Mouse (Mus musculus): Measurements from ENCODE around the gene Slc8b1. TPM values are rescaled to one million over a fixed set of nuclear protein-coding genes. Genes with fewer than 3 reads are reported as not detected.
"Not testable (repeated sequence)": the region's sequence is repeated elsewhere in the genome, so short reads cannot be mapped to it uniquely, and the experiment has no call there.

Slc8b1 gene
- polyA plus RNA-seq, 1 experiment from 2014 or later, result 12.1 TPM

- H3K27ac ChIP-seq (ENCODE audit: low read length), result no peak overlapping the region
- no peak for DNase-seq (ENCODE audit: low spot score)
- no peak for ATAC-seq
- no peak overlapping the region for H3K4me2 ChIP-seq (replicated peaks; ENCODE audit: low read depth, low read length)
- H3K4me3 ChIP-seq (ENCODE audit: low read depth, low read length), result no peak overlapping the region
- TF ChIP-seq CTCF (IDR thresholded peaks at IDR 0.05) (no peak), EP300 (IDR thresholded peaks at IDR 0.05) (no peak)
- H3K9ac ChIP-seq (replicated peaks; ENCODE audit: low read depth), result no peak overlapping the region
- no peaks in the 10 kb centered on the region for H3K27me3 ChIP-seq (replicated peaks; ENCODE audit: insufficient read depth, low read length)
- 92% methylated on average over 6 of the region's 6 CpGs for WGBS
- no peaks in the 10 kb centered on the region for H3K9me3 ChIP-seq (ENCODE audit: low read length)
- H3K4me1 ChIP-seq (ENCODE audit: insufficient read depth, low read depth, low read length), result no peaks in the 10 kb centered on the region
- H3K36me3 ChIP-seq (ENCODE audit: insufficient read depth, low read length), result 0 out of 2 replicates have a peak, but pooled peaks cover 3% of the 10 kb centered on the region
Measured at GRCm38 (mm10) chr5:120493440-120493839, 17.5 kb upstream of the Slc8b1 start.

- H3K27me3 ChIP-seq (replicated peaks; ENCODE audit: insufficient read depth, low read length), result no peaks in the 10 kb centered on the region
- ATAC-seq, result no peak
- WGBS, result 84% methylated on average over 9 of the region's 9 CpGs
- H3K36me3 ChIP-seq (ENCODE audit: insufficient read depth, low read length), result 0 out of 2 replicates have a peak, but pooled peaks cover 3% of the 10 kb centered on the region
- H3K9ac ChIP-seq (replicated peaks; ENCODE audit: low read depth), result no peak overlapping the region
- no peak for DNase-seq (ENCODE audit: low spot score)
- H3K27ac ChIP-seq (ENCODE audit: low read length), result no peak overlapping the region
- TF ChIP-seq CTCF (IDR thresholded peaks at IDR 0.05) (no peak), EP300 (IDR thresholded peaks at IDR 0.05) (no peak)
- H3K4me2 ChIP-seq (replicated peaks; ENCODE audit: low read depth, low read length), result no peak overlapping the region
- H3K9me3 ChIP-seq (ENCODE audit: low read length), result no peaks in the 10 kb centered on the region
- H3K4me1 ChIP-seq (ENCODE audit: insufficient read depth, low read depth, low read length), result no peaks in the 10 kb centered on the region
- no peak overlapping the region for H3K4me3 ChIP-seq (ENCODE audit: low read depth, low read length)
Measured at GRCm38 (mm10) chr5:120493873-120494395, 17.0 kb upstream of the Slc8b1 start.

GRCm38 (mm10) chr5:120495064-120495702 lies 15.8 kb upstream of the Slc8b1 start:
- H3K4me2 ChIP-seq (replicated peaks; ENCODE audit: low read depth, low read length), result no peak overlapping the region
- no peak overlapping the region for H3K9ac ChIP-seq (replicated peaks; ENCODE audit: low read depth)
- H3K4me3 ChIP-seq (ENCODE audit: low read depth, low read length), result no peak overlapping the region
- H3K27me3 ChIP-seq (replicated peaks; ENCODE audit: insufficient read depth, low read length), result no peaks in the 10 kb centered on the region
- ATAC-seq (no peak), DNase-seq (ENCODE audit: low spot score) (no peak)
- no peaks in the 10 kb centered on the region for H3K4me1 ChIP-seq (ENCODE audit: insufficient read depth, low read depth, low read length)
- H3K36me3 ChIP-seq (ENCODE audit: insufficient read depth, low read length), result 0 out of 2 replicates have a peak, but pooled peaks cover 3% of the 10 kb centered on the region
- no peak for TF ChIP-seq CTCF (IDR thresholded peaks at IDR 0.05)
- TF ChIP-seq EP300 (IDR thresholded peaks at IDR 0.05), result no peak
- no peak overlapping the region for H3K27ac ChIP-seq (ENCODE audit: low read length)
- WGBS, result 74% methylated on average over 10 of the region's 10 CpGs
- no peaks in the 10 kb centered on the region for H3K9me3 ChIP-seq (ENCODE audit: low read length)

- H3K4me3 ChIP-seq (ENCODE audit: low read depth, low read length), result no peak overlapping the region
- no peak overlapping the region for H3K27ac ChIP-seq (ENCODE audit: low read length)
- 0 out of 2 replicates have a peak, but pooled peaks cover 3% of the 10 kb centered on the region for H3K36me3 ChIP-seq (ENCODE audit: insufficient read depth, low read length)
- H3K9me3 ChIP-seq (ENCODE audit: low read length), result no peaks in the 10 kb centered on the region
- H3K27me3 ChIP-seq (replicated peaks; ENCODE audit: insufficient read depth, low read length), result no peaks in the 10 kb centered on the region
- 85% methylated on average over 13 of the region's 13 CpGs for WGBS
- TF ChIP-seq EP300 (IDR thresholded peaks at IDR 0.05) (no peak), CTCF (IDR thresholded peaks at IDR 0.05) (no peak)
- H3K4me2 ChIP-seq (replicated peaks; ENCODE audit: low read depth, low read length), result no peak overlapping the region
- no peak overlapping the region for H3K9ac ChIP-seq (replicated peaks; ENCODE audit: low read depth)
- no peaks in the 10 kb centered on the region for H3K4me1 ChIP-seq (ENCODE audit: insufficient read depth, low read depth, low read length)
- ATAC-seq (no peak), DNase-seq (ENCODE audit: low spot score) (no peak)
Measured at GRCm38 (mm10) chr5:120495703-120496226, 15.2 kb upstream of the Slc8b1 start.

GRCm38 (mm10) chr5:120497071-120497470 lies 13.9 kb upstream of the Slc8b1 start:
- Histone ChIP-seq H3K9ac (replicated peaks; ENCODE audit: low read depth) (no peak overlapping the region), H3K27ac (ENCODE audit: low read length) (no peak overlapping the region), H3K4me1 (ENCODE audit: insufficient read depth, low read depth, low read length) (no peaks in the 10 kb centered on the region), H3K9me3 (ENCODE audit: low read length) (no peaks in the 10 kb centered on the region), H3K27me3 (replicated peaks; ENCODE audit: insufficient read depth, low read length) (no peaks in the 10 kb centered on the region), H3K4me3 (ENCODE audit: low read depth, low read length) (no peak overlapping the region), H3K4me2 (replicated peaks; ENCODE audit: low read depth, low read length) (no peak overlapping the region), H3K36me3 (ENCODE audit: insufficient read depth, low read length) (0 out of 2 replicates have a peak, but pooled peaks cover 3% of the 10 kb centered on the region)
- 84% methylated on average over 3 of the region's 3 CpGs for WGBS
- no peak for TF ChIP-seq EP300 (IDR thresholded peaks at IDR 0.05)
- TF ChIP-seq CTCF (IDR thresholded peaks at IDR 0.05), result no peak
- no peak for ATAC-seq
- no peak for DNase-seq (ENCODE audit: low spot score)

GRCm38 (mm10) chr5:120499202-120499601 lies 11.8 kb upstream of the Slc8b1 start:
- 67% methylated on average over 4 of the region's 4 CpGs for WGBS
- ATAC-seq, result no peak

GRCm38 (mm10) chr5:120500609-120501008 lies 10.4 kb upstream of the Slc8b1 start:
- H3K4me1 ChIP-seq (ENCODE audit: insufficient read depth, low read depth, low read length); H3K27ac ChIP-seq (ENCODE audit: low read length); H3K4me3 ChIP-seq (ENCODE audit: low read depth, low read length); H3K36me3 ChIP-seq (ENCODE audit: insufficient read depth, low read length); DNase-seq (ENCODE audit: low spot score); H3K9me3 ChIP-seq (ENCODE audit: low read length); ATAC-seq; H3K27me3 ChIP-seq (replicated peaks; ENCODE audit: insufficient read depth, low read length); H3K9ac ChIP-seq (replicated peaks; ENCODE audit: low read depth); H3K4me2 ChIP-seq (replicated peaks; ENCODE audit: low read depth, low read length): not testable (repeated sequence)
- WGBS, result 84% methylated on average over 9 of the region's 9 CpGs

More at GRCm38 (mm10) chr5:120499202-120499601, 11.8 kb upstream of the Slc8b1 start:
- no peaks in the 10 kb centered on the region for H3K27me3 ChIP-seq (replicated peaks; ENCODE audit: insufficient read depth, low read length)
- peaks cover 6% of the 10 kb centered on the region; the same call in 1 of the 2 replicates for H3K4me1 ChIP-seq (ENCODE audit: insufficient read depth, low read depth, low read length)
- no peak overlapping the region for H3K27ac ChIP-seq (ENCODE audit: low read length)
- DNase-seq (ENCODE audit: low spot score), result no peak
- no peak overlapping the region for H3K4me3 ChIP-seq (ENCODE audit: low read depth, low read length)
- no peak for TF ChIP-seq CTCF (IDR thresholded peaks at IDR 0.05)
- TF ChIP-seq EP300 (IDR thresholded peaks at IDR 0.05), result no peak
- 0 out of 2 replicates have a peak, but pooled peaks cover 3% of the 10 kb centered on the region for H3K36me3 ChIP-seq (ENCODE audit: insufficient read depth, low read length)
- H3K4me2 ChIP-seq (replicated peaks; ENCODE audit: low read depth, low read length), result no peak overlapping the region
- no peaks in the 10 kb centered on the region for H3K9me3 ChIP-seq (ENCODE audit: low read length)
- H3K9ac ChIP-seq (replicated peaks; ENCODE audit: low read depth), result no peak overlapping the region
